Mouse (Mus musculus) CH12F3 (cell line): ENCODE data around the gene Ints12.

Experiments used
- in situ Hi-C: fragments of 300-500 bp; cut with MboI; formaldehyde crosslinking; loops from 2 replicates; pipeline ENCODE4 v1.14.3; 2020; ENCODE audit warnings: low sequenced_read_pairs

The Ints12 gene

DNA sequence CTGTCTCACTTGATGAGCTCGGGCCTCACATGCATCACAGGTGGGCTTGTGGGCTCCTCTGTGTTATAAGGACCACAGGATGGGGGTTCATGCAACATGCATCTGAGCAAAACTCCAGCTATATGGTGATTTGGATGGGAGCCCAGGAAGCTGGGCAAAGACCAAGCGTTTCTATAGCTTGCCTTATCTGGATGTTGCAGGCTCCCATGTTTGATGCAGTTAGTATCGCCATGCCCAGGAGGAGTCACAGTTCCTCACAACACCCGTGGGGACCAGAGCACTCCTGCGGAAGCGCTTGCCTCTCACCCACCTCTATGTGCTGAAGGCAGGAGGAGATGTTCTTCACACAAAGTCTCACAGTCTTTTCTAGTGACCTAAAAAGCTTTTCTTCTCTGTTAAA, 50.2 kb downstream of the Ints12 start:
- in situ Hi-C loops, result no loop called here

DNA sequence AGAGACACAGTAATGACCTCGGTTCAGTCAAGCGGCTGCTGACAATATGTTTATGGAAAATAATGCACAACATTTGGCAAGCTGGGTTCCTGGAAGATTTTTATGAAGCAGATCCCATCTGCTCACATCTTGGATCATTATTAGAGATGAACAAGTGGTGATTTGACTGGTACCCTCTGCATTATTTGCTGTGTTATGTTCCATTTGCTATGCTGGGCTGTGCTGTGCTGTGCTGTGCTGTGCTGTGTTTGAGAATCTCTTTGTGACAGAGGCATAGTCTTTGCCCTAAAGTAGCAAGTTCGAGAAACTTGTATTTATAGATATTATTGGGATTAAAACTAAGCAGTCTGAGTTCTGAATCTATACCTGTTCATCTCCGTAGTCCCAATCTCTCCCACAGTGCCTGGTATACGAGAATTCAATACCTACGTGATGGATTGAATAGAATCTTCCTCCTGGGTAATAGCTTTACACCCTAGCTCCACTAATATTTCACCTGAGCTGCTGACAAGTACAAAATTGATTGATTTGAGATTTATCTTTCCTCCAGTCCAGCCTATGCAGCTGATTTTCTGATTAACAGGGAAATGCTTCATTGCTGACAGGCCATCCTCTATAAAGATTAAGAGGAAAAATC, 53.0 kb downstream of the Ints12 start:
- in situ Hi-C loops, result no loop called here

- in situ Hi-C loops, result no loop called here
Measured at GRCm38 (mm10) chr3:133151629-133152028, 60.0 kb downstream of the Ints12 start.

GRCm38 (mm10) chr3:133152831-133153230, 61.2 kb downstream of the Ints12 start:
- in situ Hi-C loops, result no loop called here

DNA sequence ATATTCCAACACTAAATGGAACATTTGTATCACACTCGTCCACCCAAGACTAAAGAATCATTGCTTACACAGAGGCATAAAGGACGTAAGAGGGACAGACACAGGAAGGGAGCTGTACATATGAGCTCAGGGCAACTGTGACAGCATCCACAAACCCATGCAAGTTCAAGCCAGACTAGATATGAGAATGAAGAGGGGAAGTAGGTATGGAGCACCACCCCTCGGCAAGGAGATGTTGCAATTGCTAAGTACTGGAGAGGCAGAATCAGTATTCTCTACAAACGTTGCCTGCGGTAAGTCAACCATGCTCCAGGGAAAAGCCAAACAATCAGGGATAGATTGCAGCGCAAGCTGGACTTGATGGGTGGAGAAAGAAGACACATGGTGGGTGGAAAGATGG, 62.0 kb downstream of the Ints12 start:
- in situ Hi-C loops, result no loop called here

GRCm38 (mm10) chr3:133154683-133155082, 63.0 kb downstream of the Ints12 start:
- in situ Hi-C loops, result no loop called here

GRCm38 (mm10) chr3:133158260-133158659, 66.6 kb downstream of the Ints12 start:
- in situ Hi-C loops, result no loop called here
